Mouse (Mus musculus): ENCODE measurements around the gene Mkln1.

Mkln1 gene

DNA sequence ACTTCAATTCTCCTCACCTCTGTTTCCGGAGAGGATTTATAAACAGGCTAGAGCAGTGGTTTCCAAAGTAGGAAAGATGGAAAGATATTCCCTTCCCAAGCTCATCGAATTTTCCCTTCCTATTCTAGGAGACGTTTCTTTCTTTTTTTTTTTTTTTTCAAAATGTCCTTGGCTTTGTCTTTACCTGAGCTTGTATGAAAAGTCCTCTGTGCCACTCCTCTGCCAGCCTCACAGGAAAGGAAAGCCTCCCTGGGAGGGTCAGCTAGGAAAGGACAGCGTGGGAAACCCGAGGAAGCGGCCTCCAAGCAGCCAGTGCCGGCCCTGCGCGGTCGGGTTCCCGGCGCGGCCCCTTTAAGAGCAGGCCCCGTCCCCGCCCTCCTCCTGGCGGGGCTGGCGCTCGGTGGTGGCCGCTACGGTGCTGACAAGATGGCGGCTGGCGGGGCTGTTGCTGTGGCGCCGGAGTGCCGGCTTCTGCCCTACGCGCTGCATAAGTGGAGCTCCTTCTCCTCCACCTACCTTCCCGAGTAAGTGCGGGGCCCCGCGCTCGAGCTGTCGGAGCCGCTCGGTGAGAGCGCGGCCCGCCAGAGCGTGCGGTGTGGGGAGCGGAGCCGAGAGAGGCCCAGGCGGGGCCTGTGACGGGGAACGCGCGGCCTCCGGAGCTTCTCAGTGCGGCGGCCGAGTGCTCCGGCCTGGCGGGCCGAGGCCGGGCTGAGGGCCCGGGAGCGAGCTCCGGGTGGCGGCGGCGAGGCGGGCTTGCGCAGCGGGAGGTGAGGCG, at the start of gene Mkln1:
TSS of gene Mkln1 (plus strand) at position 305 of the 775 bp plus-strand sequence.
- peak; percentile 83 for DNase-seq (ENCODE audit: low spot score)

DNA sequence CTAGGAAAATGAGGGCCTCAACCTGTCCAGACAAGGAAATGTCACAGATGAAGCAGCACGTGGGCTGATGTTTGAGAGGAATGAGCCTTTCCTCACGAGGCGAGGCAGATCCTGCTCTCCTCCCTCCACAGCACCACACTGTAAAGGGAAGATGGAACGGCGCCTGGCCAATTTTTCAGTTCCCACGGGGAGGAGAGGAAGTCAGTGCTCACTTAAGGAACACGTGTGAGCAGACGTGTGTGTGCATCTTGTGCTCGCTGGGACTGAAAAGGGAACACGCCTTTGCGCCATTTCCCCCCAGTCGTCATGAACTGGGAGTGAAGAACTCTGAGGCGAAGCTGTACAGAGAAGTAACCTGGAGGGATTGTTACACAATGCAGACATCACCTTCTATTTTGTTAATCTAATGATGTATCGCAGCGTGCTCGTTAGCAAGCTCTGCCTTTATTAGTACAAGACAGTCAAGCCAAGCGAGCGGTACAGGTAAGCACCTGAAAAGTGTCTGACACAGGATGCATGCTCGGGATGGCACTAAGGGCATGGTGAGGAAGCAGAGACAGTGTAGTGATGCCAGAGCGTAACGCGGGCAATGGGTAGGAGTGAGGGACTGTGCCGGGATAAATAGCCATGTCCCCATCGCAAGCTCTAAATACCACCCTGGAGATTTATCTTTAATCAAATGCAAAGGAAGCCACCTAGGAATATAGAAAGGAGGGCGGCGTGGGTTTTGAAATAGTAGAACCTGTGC, 41.9 kb upstream of the Mkln1 start:
- DNase-seq (ENCODE audit: low spot score) = no peak

DNA sequence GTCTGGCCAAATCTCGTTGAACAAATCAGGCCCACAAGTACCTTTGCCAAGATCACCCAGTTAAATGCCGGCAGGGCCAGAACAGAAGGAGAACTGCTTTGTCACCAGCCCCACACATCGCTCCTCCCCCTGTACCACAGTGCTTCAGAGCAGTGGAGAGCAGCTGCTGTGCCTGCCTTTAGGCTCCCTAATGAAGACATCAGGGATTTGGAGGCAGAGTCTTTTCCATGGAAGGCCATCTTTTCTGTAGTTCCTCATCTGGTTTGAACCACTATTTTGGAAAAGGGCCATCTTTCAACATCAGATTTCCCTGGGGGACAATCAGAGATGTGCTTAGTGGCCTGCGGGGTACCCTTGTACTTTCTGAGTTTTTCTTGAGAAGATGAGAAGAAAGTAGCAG, 41.2 kb upstream of the Mkln1 start:
- DNase-seq (ENCODE audit: low spot score) = peak; percentile 32

DNA sequence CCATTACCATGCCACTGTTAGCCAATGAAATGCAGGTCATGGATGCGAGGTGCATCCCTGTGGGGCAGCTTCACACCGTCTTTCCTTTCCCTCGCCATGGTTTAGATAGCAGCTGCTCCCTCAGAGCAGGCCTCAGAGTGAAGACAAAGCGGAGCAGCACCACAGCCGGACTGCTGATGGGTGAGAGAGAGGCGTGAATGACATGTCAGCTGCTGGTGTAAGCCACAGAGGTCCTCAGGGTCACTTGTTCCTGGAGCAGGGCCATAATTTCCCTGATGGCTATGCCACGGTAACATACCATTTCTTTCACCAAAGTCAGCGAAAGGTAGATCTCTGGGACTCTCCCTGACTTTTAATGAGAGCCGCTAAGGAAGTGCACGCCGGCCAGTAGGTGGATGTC, 35.9 kb upstream of the Mkln1 start:
- DNase-seq (ENCODE audit: low spot score) = no peak

- DNase-seq (ENCODE audit: low spot score) = no peak
These were observed 34.1 kb upstream of the Mkln1 start for GRCm38 (mm10) chr6:31364399-31364798.

DNA sequence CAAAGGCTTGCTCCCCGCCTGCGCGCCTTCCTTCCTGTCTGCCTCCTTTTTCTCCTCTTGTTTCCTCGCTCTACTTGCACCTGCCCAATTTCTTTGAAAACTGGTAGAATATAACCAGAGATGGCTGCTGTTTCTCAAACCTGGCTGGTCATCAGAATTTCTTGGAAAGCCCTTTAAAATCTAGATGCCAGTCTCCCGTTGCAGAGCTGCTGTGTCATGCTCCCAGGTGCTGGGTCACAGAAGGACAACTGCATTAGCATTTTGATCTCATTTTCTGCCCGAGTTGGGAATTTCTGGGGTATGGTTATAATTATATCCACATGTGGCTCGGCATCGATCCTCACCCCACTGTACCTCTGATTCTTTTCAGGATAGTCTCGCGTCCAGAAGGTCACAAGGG, 30.6 kb upstream of the Mkln1 start:
- DNase-seq (ENCODE audit: low spot score) = no peak

- DNase-seq (ENCODE audit: low spot score) = no peak
These were observed 30.0 kb upstream of the Mkln1 start for GRCm38 (mm10) chr6:31368559-31368958.

- no peak for DNase-seq (ENCODE audit: low spot score)
These were observed 28.7 kb upstream of the Mkln1 start for GRCm38 (mm10) chr6:31369875-31370274.

- no peak for DNase-seq (ENCODE audit: low spot score)
These were observed 27.9 kb upstream of the Mkln1 start for GRCm38 (mm10) chr6:31370550-31371061.

- no peak for DNase-seq (ENCODE audit: low spot score)
These were observed 27.4 kb upstream of the Mkln1 start for GRCm38 (mm10) chr6:31371140-31371539.

GRCm38 (mm10) chr6:31372620-31373019, 25.9 kb upstream of the Mkln1 start:
- DNase-seq (ENCODE audit: low spot score) = no peak

DNA sequence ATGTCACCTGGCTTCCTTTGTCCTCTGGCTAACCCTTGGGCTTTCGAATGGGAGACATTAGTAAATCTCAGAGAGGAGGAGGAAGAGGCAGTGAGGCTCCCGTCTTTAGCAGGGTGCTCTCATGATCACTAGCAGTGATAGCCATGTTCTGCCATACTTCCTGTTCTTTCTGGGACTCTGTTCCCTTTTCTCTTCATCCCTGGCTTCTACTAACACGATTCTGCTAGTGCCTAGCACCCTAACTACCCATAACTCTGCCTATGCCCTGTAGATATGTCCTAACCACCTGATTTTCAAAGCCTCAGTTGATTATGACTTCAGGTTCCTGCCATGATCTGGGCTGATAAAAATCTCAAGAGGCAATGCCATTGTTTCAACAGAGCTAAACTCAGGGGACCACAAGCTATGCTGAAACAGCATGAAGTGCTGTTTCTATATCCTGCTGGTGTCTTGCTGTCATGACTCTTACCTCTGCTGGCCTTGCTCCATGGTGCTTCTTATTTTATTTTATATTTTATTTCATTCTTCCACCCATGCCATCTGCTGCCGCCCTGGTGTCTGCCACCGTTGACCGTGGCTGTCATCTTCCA, 25.4 kb upstream of the Mkln1 start:
- no peak for DNase-seq (ENCODE audit: low spot score)

GRCm38 (mm10) chr6:31382989-31383388, 15.5 kb upstream of the Mkln1 start:
- DNase-seq (ENCODE audit: low spot score) = no peak

DNA sequence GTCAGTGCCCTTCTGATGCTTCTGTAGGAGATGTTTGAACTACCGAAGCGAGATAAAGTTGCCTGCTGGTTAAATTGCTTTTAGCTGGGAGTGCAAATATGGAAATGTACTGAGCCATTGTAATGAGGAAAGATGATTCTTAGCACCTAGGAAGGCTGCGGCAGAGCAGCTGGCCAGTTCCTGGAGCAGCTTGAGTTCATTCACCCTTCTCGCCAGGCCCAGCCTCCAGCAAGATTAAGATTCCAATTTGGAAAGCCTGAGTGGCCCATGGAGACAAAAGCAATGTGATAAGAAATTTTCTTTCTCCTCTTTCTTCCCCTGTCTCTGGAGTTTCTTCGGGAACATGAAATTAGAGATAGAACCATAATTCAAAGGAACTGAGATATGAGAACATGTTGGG, 13.7 kb upstream of the Mkln1 start:
- no peak for DNase-seq (ENCODE audit: low spot score)

- no peak for DNase-seq (ENCODE audit: low spot score)
These were observed 13.0 kb upstream of the Mkln1 start for GRCm38 (mm10) chr6:31385281-31386145.

DNA sequence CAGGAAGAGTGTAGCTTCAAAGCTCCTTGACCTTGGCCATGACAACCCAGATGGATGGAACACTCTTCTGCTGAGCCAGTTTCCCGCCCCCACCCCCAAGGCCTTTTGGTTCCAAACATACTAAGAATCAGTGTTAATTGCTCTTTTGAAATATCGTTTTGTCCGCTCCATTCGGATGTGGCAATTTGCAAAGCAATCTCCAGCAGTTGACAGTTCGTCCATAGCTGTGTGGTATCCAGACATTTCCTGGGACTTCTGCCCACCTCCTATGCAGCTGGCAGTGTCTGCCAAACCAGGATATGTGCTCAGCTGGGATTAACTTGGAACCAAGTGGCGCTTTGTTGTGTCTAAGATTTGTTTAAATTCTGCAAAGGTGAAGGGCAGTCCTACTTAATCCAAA, 8.8 kb upstream of the Mkln1 start:
- DNase-seq (ENCODE audit: low spot score) = no peak

- DNase-seq (ENCODE audit: low spot score) = no peak
These were observed 8.1 kb upstream of the Mkln1 start for GRCm38 (mm10) chr6:31390243-31390981.

GRCm38 (mm10) chr6:31392871-31393270, 5.7 kb upstream of the Mkln1 start:
- DNase-seq (ENCODE audit: low spot score) = no peak

DNA sequence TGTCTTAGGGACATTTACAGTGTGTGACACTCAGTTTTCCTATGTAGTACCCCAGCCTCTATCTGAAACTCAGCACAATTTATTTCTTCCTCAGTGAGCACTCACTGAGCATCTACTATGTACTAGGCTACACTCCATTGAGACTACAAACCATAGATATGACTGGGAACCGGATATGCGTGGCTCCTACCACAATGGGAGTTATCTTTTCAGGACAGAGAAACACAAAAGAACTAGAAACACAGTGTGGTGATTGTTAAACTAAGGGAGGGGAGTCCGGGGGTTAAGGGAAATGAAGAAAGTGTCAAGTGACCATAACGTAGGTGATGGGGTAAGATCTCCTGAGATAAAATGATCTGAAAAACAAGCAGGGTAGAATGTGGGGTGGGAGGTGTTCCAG, 2.4 kb upstream of the Mkln1 start:
- no peak for DNase-seq (ENCODE audit: low spot score)

DNA sequence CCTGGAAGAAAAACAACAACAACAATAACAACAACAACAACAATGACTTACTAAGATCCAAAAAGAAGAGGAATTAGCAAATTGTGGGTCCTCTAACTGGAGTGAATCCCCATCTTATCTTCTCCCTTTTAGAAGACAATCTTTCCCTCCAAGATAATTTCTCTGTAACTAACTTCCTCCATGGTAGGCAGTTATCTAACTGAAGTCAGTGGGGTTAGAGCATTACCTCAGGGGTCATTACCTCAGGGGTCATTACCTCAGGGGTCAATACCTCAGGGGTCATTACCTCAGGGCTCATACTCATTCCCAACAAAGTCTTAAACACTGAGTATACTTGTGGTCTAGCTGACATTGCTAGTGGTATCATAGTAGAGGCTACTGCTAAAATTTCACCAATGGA, 1.2 kb upstream of the Mkln1 start:
- DNase-seq (ENCODE audit: low spot score) = no peak

- no peak for DNase-seq (ENCODE audit: low spot score)
These were observed 632 bp upstream of the Mkln1 start for GRCm38 (mm10) chr6:31397775-31398430.

All from left cerebral cortex, adult 11 months (tissue).